Mouse (Mus musculus): Measurements from ENCODE around the gene Gcgr.

GRCm38 (mm10) chr11:120547469-120547868, 17.0 kb downstream of the Gcgr start:
- TF ChIP-seq POLR2A (IDR thresholded peaks at IDR 0.05; ENCODE audit: low read depth, low read length) = no peak
- no peak for TF ChIP-seq NRF1 (IDR thresholded peaks at IDR 0.05; ENCODE audit: low read depth, low read length)
- no peak for TF ChIP-seq CTCF (conservative IDR thresholded peaks at IDR 0.05 in 1 of 2, IDR thresholded peaks at IDR 0.05 in 1 of 2; ENCODE audit: low read depth in 2 of 2, low read length in 2 of 2)
